Mouse (Mus musculus): Measurements from ENCODE around the gene Cops3. TPM values are rescaled to one million over a fixed set of nuclear protein-coding genes. Genes with fewer than 3 reads are reported as not detected.

Cops3 gene
- polyA plus RNA-seq, 1 experiment from 2014 or later: 92.8 TPM

GRCm38 (mm10) chr11:59787199-59787781 lies 52.3 kb downstream of the Cops3 start, which contains the start of gene Pld6:
Pld6 (minus strand) TSS chr11:59787645.
- H3K27me3 ChIP-seq (ENCODE audit: control insufficient read depth, insufficient read depth, low read length): no peaks in the 10 kb centered on the region
- under 1% methylated on average over 51 of the region's 51 CpGs for WGBS
- ATAC-seq (ENCODE audit: low FRiP score, low TSS enrichment): peak; percentile 81
- peak within 1 kb of the TSS; percentile 47 for H3K4me3 ChIP-seq (ENCODE audit: low read depth, low read length)
- peak within 1 kb of the TSS; percentile 84 for H3K4me2 ChIP-seq (replicated peaks; ENCODE audit: low read depth)
- peak within 1 kb of the TSS; percentile 53; the same call in 1 of the 2 replicates for H3K27ac ChIP-seq (replicated peaks)
- no peaks in the 10 kb centered on the region for H3K9me3 ChIP-seq (ENCODE audit: control insufficient read depth, low read length)
- peaks cover 8% of the 10 kb centered on the region for H3K36me3 ChIP-seq (ENCODE audit: control insufficient read depth, insufficient read depth, low read length)
- H3K4me1 ChIP-seq (replicated peaks; ENCODE audit: control insufficient read depth, insufficient read depth): peaks cover 4% of the 10 kb centered on the region
- peak; percentile 88 for DNase-seq (ENCODE audit: low spot score)
- TF ChIP-seq CTCF (IDR thresholded peaks at IDR 0.05; ENCODE audit: low read depth) (peak; percentile 31; the same call in 1 of the 2 replicates), EP300 (optimal IDR thresholded peaks at IDR 0.05) (no peak)
- H3K9ac ChIP-seq (ENCODE audit: low read length): peak within 1 kb of the TSS; percentile 52

GRCm38 (mm10) chr11:59786444-59787198 lies 53.0 kb downstream of the Cops3 start:
- no peak for TF ChIP-seq CTCF (IDR thresholded peaks at IDR 0.05; ENCODE audit: low read depth)
- TF ChIP-seq EP300 (optimal IDR thresholded peaks at IDR 0.05): no peak
- ATAC-seq (ENCODE audit: low FRiP score, low TSS enrichment): peak; percentile 28; the same call in 1 of the 2 replicates
- peak overlapping the region; percentile 53; the same call in 1 of the 2 replicates for H3K27ac ChIP-seq (replicated peaks)

GRCm38 (mm10) chr11:59783591-59783990 lies 56.0 kb downstream of the Cops3 start:
- TF ChIP-seq EP300 (optimal IDR thresholded peaks at IDR 0.05) (no peak), CTCF (IDR thresholded peaks at IDR 0.05; ENCODE audit: low read depth) (no peak)
- DNase-seq (ENCODE audit: low spot score) (no peak), ATAC-seq (ENCODE audit: low FRiP score, low TSS enrichment) (no peak)
- no peaks in the 10 kb centered on the region for H3K9me3 ChIP-seq (ENCODE audit: control insufficient read depth, low read length)
- H3K9ac ChIP-seq (ENCODE audit: low read length): no peak overlapping the region
- H3K4me2 ChIP-seq (replicated peaks; ENCODE audit: low read depth): no peak overlapping the region
- H3K36me3 ChIP-seq (ENCODE audit: control insufficient read depth, insufficient read depth, low read length): no peaks in the 10 kb centered on the region
- no peak overlapping the region for H3K27ac ChIP-seq (replicated peaks)
- H3K4me3 ChIP-seq (ENCODE audit: low read depth, low read length): no peak overlapping the region
- 74% methylated on average over 6 of the region's 6 CpGs for WGBS
- H3K27me3 ChIP-seq (ENCODE audit: control insufficient read depth, insufficient read depth, low read length): no peaks in the 10 kb centered on the region
- H3K4me1 ChIP-seq (replicated peaks; ENCODE audit: control insufficient read depth, insufficient read depth): peaks cover 4% of the 10 kb centered on the region

More at GRCm38 (mm10) chr11:59786444-59787198, 53.0 kb downstream of the Cops3 start:
- DNase-seq (ENCODE audit: low spot score): no peak
- H3K4me2 ChIP-seq (replicated peaks; ENCODE audit: low read depth): peak overlapping the region; percentile 84
- 33% methylated on average over 15 of the region's 15 CpGs for WGBS
- peak overlapping the region; percentile 47 for H3K4me3 ChIP-seq (ENCODE audit: low read depth, low read length)
- H3K27me3 ChIP-seq (ENCODE audit: control insufficient read depth, insufficient read depth, low read length): no peaks in the 10 kb centered on the region
- H3K9ac ChIP-seq (ENCODE audit: low read length): peak overlapping the region; percentile 52
- H3K4me1 ChIP-seq (replicated peaks; ENCODE audit: control insufficient read depth, insufficient read depth): peaks cover 4% of the 10 kb centered on the region
- H3K9me3 ChIP-seq (ENCODE audit: control insufficient read depth, low read length): no peaks in the 10 kb centered on the region
- H3K36me3 ChIP-seq (ENCODE audit: control insufficient read depth, insufficient read depth, low read length): 0 out of 2 replicates have a peak, but pooled peaks cover 2% of the 10 kb centered on the region

GRCm38 (mm10) chr11:59782091-59782590 lies 57.5 kb downstream of the Cops3 start:
- ATAC-seq (ENCODE audit: low FRiP score, low TSS enrichment): no peak
- H3K4me2 ChIP-seq (replicated peaks; ENCODE audit: low read depth): no peak overlapping the region

GRCm38 (mm10) chr11:59780241-59780640 lies 59.4 kb downstream of the Cops3 start:
- no peak overlapping the region for H3K9ac ChIP-seq (ENCODE audit: low read length)
- H3K4me3 ChIP-seq (ENCODE audit: low read depth, low read length): no peak overlapping the region
- DNase-seq (ENCODE audit: low spot score) (peak; percentile 43), ATAC-seq (ENCODE audit: low FRiP score, low TSS enrichment) (no peak)
- no peaks in the 10 kb centered on the region for H3K27me3 ChIP-seq (ENCODE audit: control insufficient read depth, insufficient read depth, low read length)
- H3K27ac ChIP-seq (replicated peaks): no peak overlapping the region
- WGBS: 60% methylated on average over 4 of the region's 4 CpGs
- H3K4me1 ChIP-seq (replicated peaks; ENCODE audit: control insufficient read depth, insufficient read depth): no peaks in the 10 kb centered on the region
- no peak overlapping the region for H3K4me2 ChIP-seq (replicated peaks; ENCODE audit: low read depth)
- TF ChIP-seq CTCF (IDR thresholded peaks at IDR 0.05; ENCODE audit: low read depth) (no peak), EP300 (optimal IDR thresholded peaks at IDR 0.05) (no peak)
- H3K9me3 ChIP-seq (ENCODE audit: control insufficient read depth, low read length): no peaks in the 10 kb centered on the region
- peaks cover 17% of the 10 kb centered on the region for H3K36me3 ChIP-seq (ENCODE audit: control insufficient read depth, insufficient read depth, low read length)

More at GRCm38 (mm10) chr11:59782091-59782590, 57.5 kb downstream of the Cops3 start:
- Histone ChIP-seq H3K36me3 (ENCODE audit: control insufficient read depth, insufficient read depth, low read length) (peaks cover 6% of the 10 kb centered on the region; the same call in 1 of the 2 replicates), H3K4me1 (replicated peaks; ENCODE audit: control insufficient read depth, insufficient read depth) (peaks cover 2% of the 10 kb centered on the region), H3K9ac (ENCODE audit: low read length) (no peak overlapping the region), H3K27ac (replicated peaks) (no peak overlapping the region), H3K9me3 (ENCODE audit: control insufficient read depth, low read length) (no peaks in the 10 kb centered on the region), H3K4me3 (ENCODE audit: low read depth, low read length) (no peak overlapping the region), H3K27me3 (ENCODE audit: control insufficient read depth, insufficient read depth, low read length) (no peaks in the 10 kb centered on the region)
- WGBS: 78% methylated on average over 7 of the region's 7 CpGs
- no peak for DNase-seq (ENCODE audit: low spot score)
- TF ChIP-seq EP300 (optimal IDR thresholded peaks at IDR 0.05) (no peak), CTCF (IDR thresholded peaks at IDR 0.05; ENCODE audit: low read depth) (no peak)

All from stomach, postnatal 0 days (tissue).